9 mouse cellular contexts compared by ENCODE assay signal in the genomic region with DNA sequence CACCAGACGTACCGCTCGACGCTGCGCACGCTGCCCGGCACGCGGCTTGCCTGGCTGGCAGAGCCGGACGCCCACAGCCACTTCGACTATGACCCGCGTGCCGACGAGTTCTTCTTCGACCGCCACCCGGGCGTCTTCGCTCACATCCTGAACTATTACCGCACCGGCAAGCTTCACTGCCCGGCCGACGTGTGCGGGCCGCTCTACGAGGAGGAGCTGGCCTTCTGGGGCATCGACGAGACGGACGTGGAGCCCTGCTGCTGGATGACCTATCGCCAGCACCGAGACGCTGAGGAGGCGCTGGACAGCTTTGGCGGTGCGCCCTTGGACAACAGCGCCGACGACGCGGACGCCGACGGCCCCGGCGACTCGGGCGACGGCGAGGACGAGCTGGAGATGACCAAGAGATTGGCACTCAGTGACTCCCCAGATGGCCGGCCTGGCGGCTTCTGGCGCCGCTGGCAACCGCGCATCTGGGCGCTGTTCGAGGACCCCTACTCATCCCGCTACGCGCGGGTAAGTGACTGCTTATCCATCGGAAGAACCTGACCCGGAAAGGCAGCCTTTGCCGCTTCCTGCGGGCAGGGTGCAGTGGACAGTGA. TPM values are rescaled to one million over a fixed set of nuclear protein-coding genes. Genes with fewer than 3 reads are reported as not detected.
DNase-seq lines count a peak whose midpoint lies in the region; ATAC-seq and TF ChIP-seq lines count a peak whose summit lies in the region.
"Had no signal": no experiment of that assay in that cellular context is flagged by ENCODE, and none has a peak within 500 bp of the region (broad histone marks: within the 10 kb centered on the region; RNA-seq: fewer than 3 reads in every experiment).

No protein-coding gene starts in this region.

- WGBS in heart, embryonic 15.5 days, result 9% methylated on average over 70 of the region's 70 CpGs
- 12% methylated on average over 70 of the region's 70 CpGs for WGBS in embryonic facial prominence, embryonic 13.5 days
- 13% methylated on average over 69 of the region's 70 CpGs for WGBS in limb, embryonic 13.5 days

- in situ Hi-C loops in ES-E14 (cut with MboI; ENCODE audit: low sequenced_read_pairs in 2 of 2, unreplicated experiment in 2 of 2), result loop anchor here (10.0 to 25.0 kb wide), 2 partner anchors 164 to 207 kb away; no protein-coding TSS in a partner anchor

- no peaks in the 10 kb centered on the region for H3K9me3 ChIP-seq in heart, embryonic 15.5 days (replicated peaks)
- no peaks in the 10 kb centered on the region for H3K9me3 ChIP-seq in ES-E14 (ENCODE audit: control insufficient read depth, insufficient read depth, low read depth, low read length)
- H3K9me3 ChIP-seq in embryonic facial prominence, embryonic 13.5 days, result no peaks in the 10 kb centered on the region
- no peaks in the 10 kb centered on the region for H3K9me3 ChIP-seq in limb, embryonic 13.5 days

- no peak overlapping the region for H3K27ac ChIP-seq in heart, embryonic 15.5 days
- H3K27ac ChIP-seq in ES-E14 (ENCODE audit: insufficient read depth, low read depth, low read length, poor library complexity, severe bottlenecking), result no peak overlapping the region
- no peak overlapping the region for H3K27ac ChIP-seq in embryonic facial prominence, embryonic 13.5 days
- no peak overlapping the region for H3K27ac ChIP-seq in limb, embryonic 13.5 days

- H3K4me2 ChIP-seq in heart, embryonic 15.5 days, result peak overlapping the region; percentile 90; the same call in 1 of the 2 replicates
- H3K4me2 ChIP-seq in embryonic facial prominence, embryonic 13.5 days, result peak overlapping the region; percentile 90
- peak overlapping the region; percentile 96 for H3K4me2 ChIP-seq in limb, embryonic 13.5 days (replicated peaks)

- H3K36me3 ChIP-seq in heart, embryonic 15.5 days, result no peaks in the 10 kb centered on the region
- no peaks in the 10 kb centered on the region for H3K36me3 ChIP-seq in ES-E14 (ENCODE audit: control insufficient read depth, insufficient read depth, low read length, poor library complexity, severe bottlenecking)
- H3K36me3 ChIP-seq in embryonic facial prominence, embryonic 13.5 days, result no peaks in the 10 kb centered on the region
- H3K36me3 ChIP-seq in limb, embryonic 13.5 days, result no peaks in the 10 kb centered on the region

- peaks cover 82% of the 10 kb centered on the region for H3K27me3 ChIP-seq in heart, embryonic 15.5 days
- H3K27me3 ChIP-seq in embryonic facial prominence, embryonic 13.5 days, result peaks cover 81% of the 10 kb centered on the region
- H3K27me3 ChIP-seq in limb, embryonic 13.5 days, result peaks cover 92% of the 10 kb centered on the region

- intact Hi-C loops in heart, postnatal 25 days (cut with DNase I), result loop anchor here (10.0 kb wide), 1 partner anchor 137 kb away; no protein-coding TSS in a partner anchor

- ATAC-seq in heart, embryonic 15.5 days (replicated peaks; ENCODE audit: insufficient number of reproducible peaks, insufficient read depth, low FRiP score, low read depth), result no peak
- ATAC-seq in embryonic facial prominence, embryonic 13.5 days (ENCODE audit: insufficient number of reproducible peaks, insufficient read depth, low FRiP score, low TSS enrichment, low read depth), result no peak
- no peak for ATAC-seq in limb, embryonic 13.5 days (ENCODE audit: low FRiP score, low read depth)

- DNase-seq in heart, postnatal 25 days (ENCODE audit: low spot score), result no peak
- DNase-seq in ES-E14 (ENCODE audit: low read depth, low spot score), result no peak
- no peak for DNase-seq in frontal cortex, postnatal 10 days (ENCODE audit: low spot score in 2 of 2)
- no peak for DNase-seq in spleen, postnatal 10 days (ENCODE audit: low spot score in 2 of 2)
- DNase-seq in adrenal gland, adult 2 months, result no peak
- DNase-seq: thymus, adult 2 months had no signal

- H3K9ac ChIP-seq in heart, embryonic 15.5 days, result no peak overlapping the region
- H3K9ac ChIP-seq in ES-E14 (ENCODE audit: insufficient read depth, low read depth, low read length, poor library complexity, severe bottlenecking), result no peak overlapping the region; the same call in 1 of the 2 replicates
- H3K9ac ChIP-seq in embryonic facial prominence, embryonic 13.5 days, result no peak overlapping the region
- no peak overlapping the region for H3K9ac ChIP-seq in limb, embryonic 13.5 days

- H3K4me3 ChIP-seq in heart, embryonic 15.5 days, result peak overlapping the region; percentile 50
- H3K4me3 ChIP-seq in ES-E14 (ENCODE audit: insufficient read depth in 1 of 2, low read depth in 1 of 2, low read length in 2 of 2, poor library complexity in 1 of 2, severe bottlenecking in 1 of 2), result peak overlapping the region; percentile 39 to 68; a peak in 2 of 4 replicates
- peak overlapping the region; percentile 50 for H3K4me3 ChIP-seq in embryonic facial prominence, embryonic 13.5 days
- peak overlapping the region; percentile 51 for H3K4me3 ChIP-seq in limb, embryonic 13.5 days

- H3K4me1 ChIP-seq in heart, embryonic 15.5 days (replicated peaks), result peaks cover 25% of the 10 kb centered on the region
- H3K4me1 ChIP-seq in ES-E14 (ENCODE audit: control insufficient read depth in 2 of 2, insufficient read depth in 2 of 2, low read length in 2 of 2, poor library complexity in 1 of 2), result no peaks in the 10 kb centered on the region
- peaks cover 22% of the 10 kb centered on the region for H3K4me1 ChIP-seq in embryonic facial prominence, embryonic 13.5 days
- H3K4me1 ChIP-seq in limb, embryonic 13.5 days, result peaks cover 18% of the 10 kb centered on the region

TF ChIP-seq in ES-E14, 5 proteins besides CTCF, POLR2A, EP300 and RAD21:
- no peak for TF ChIP-seq CHD2 (IDR thresholded peaks at IDR 0.05; ENCODE audit: low read depth, low read length)
- TF ChIP-seq HCFC1 (IDR thresholded peaks at IDR 0.05; ENCODE audit: borderline replicate concordance, insufficient read depth, low read length), result no peak
- TF ChIP-seq ZNF384 (IDR thresholded peaks at IDR 0.05; ENCODE audit: low read depth, low read length), result no peak
- no peak for TF ChIP-seq ZC3H11A (IDR thresholded peaks at IDR 0.05; ENCODE audit: borderline replicate concordance, low read depth, low read length)
- TF ChIP-seq MAFK (IDR thresholded peaks at IDR 0.05; ENCODE audit: insufficient read depth, low read depth, low read length), result no peak
TF ChIP-seq in ES-E14: peak in this region for 0.

RNA-seq across cellular contexts. Expression of a gene that starts 1.5 kb away (rescaled TPM):
- not detected in 2 replicates for polyA plus RNA-seq in heart, embryonic 15.5 days (2015; fragmentation: Nextera tagmentation; extraction: Ambion mirVana)
- under 1 TPM; 0.03 to 0.05 TPM for total RNA-seq in heart, postnatal 25 days (2021)
- total RNA-seq in ES-E14 (2012; rRNA removed), result 0.18 TPM in 1 of 2 replicates, not detected in the other
- 0.34 and 0.39 TPM in 2 replicates for polyA plus RNA-seq in embryonic facial prominence, embryonic 13.5 days (2015; fragmentation: Nextera tagmentation; extraction: Ambion mirVana)
- polyA plus RNA-seq in limb, embryonic 13.5 days (2015; fragmentation: Nextera tagmentation; extraction: Ambion mirVana), result 0.06 and 0.60 TPM in 2 replicates
- total RNA-seq in adrenal gland, adult 2 months (2021), result under 1 TPM; 0.28 to 0.37 TPM
- polyA plus RNA-seq in adrenal gland, adult 2 months (2012; rRNA removed), result 0.75 and 0.76 TPM in 2 replicates

RNA-seq across cellular contexts. Expression of a gene that starts 21.6 kb away (rescaled TPM):
- polyA plus RNA-seq in heart, embryonic 15.5 days (2015; fragmentation: Nextera tagmentation; extraction: Ambion mirVana), result 0.10 and 0.30 TPM in 2 replicates
- not detected for total RNA-seq in heart, postnatal 25 days (2021)
- not detected in 2 replicates for total RNA-seq in ES-E14 (2012; rRNA removed)
- polyA plus RNA-seq in embryonic facial prominence, embryonic 13.5 days (2015; fragmentation: Nextera tagmentation; extraction: Ambion mirVana), result 10.2 and 14.5 TPM in 2 replicates
- 59.2 and 69.5 TPM in 2 replicates for polyA plus RNA-seq in limb, embryonic 13.5 days (2015; fragmentation: Nextera tagmentation; extraction: Ambion mirVana)
- total RNA-seq in adrenal gland, adult 2 months (2021), result not detected
- polyA plus RNA-seq in adrenal gland, adult 2 months (2012; rRNA removed), result not detected in 2 replicates
